ENCODE assay signal across 17 mouse cellular contexts in the genomic region with DNA sequence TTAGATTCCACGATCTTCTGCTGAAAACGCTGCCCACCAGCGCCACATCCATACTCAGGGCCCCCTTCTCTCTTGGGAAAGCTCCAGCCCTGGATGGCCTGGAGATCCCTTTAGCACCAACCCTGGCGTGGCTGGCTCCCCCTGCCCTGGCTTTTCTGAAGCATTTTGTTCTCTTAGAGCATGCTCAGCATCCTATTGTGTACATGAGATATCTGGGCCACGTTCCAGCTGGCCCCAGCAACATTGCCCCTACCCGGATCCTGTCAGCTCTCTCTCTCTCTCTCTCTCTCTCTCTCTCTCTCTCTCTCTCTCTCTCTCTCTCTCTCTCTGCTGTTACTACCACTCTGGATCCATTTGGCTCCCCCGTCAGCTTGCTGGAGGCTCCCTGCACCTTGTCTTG. TPM values are rescaled to one million over a fixed set of nuclear protein-coding genes. Genes with fewer than 3 reads are reported as not detected.
DNase-seq lines count a peak whose midpoint lies in the region; ATAC-seq and TF ChIP-seq lines count a peak whose summit lies in the region.
"Had no signal": no experiment of that assay in that cellular context is flagged by ENCODE, and none has a peak within 500 bp of the region (broad histone marks: within the 10 kb centered on the region; RNA-seq: fewer than 3 reads in every experiment).

No protein-coding gene starts in this region.

- no peak overlapping the region for H3K4me2 ChIP-seq in forebrain, embryonic 14.5 days (ENCODE audit: low read length)
- no peak overlapping the region for H3K4me2 ChIP-seq in midbrain, postnatal 0 days (ENCODE audit: low read depth, low read length, poor library complexity, severe bottlenecking)
- no peak overlapping the region for H3K4me2 ChIP-seq in hindbrain, postnatal 0 days (ENCODE audit: low read depth, low read length)
- H3K4me2 ChIP-seq: liver, embryonic 11.5 days; stomach, embryonic 15.5 days had no signal

- DNase-seq in forebrain, embryonic 14.5 days (ENCODE audit: low spot score), result peak; percentile 65
- no peak for DNase-seq in forebrain, embryonic 10.5 days (ENCODE audit: extremely low spot score, low spot score)
- peak; percentile 37 for DNase-seq in kidney, postnatal 10 days
- DNase-seq in kidney, adult 18-20 months, result no peak
- peak; percentile 72 for DNase-seq in midbrain, postnatal 0 days (ENCODE audit: low spot score)
- DNase-seq in midbrain, embryonic 10.5 days (ENCODE audit: low spot score), result no peak
- peak; percentile 75 for DNase-seq in hindbrain, postnatal 0 days (ENCODE audit: low spot score)
- no peak for DNase-seq in thymus, postnatal 0 days (ENCODE audit: low spot score)
- DNase-seq: cerebellum, adult 18-20 months; heart, adult 11 months; thymus, postnatal 36 days had no signal

- H3K27ac ChIP-seq in forebrain, embryonic 14.5 days (ENCODE audit: low read depth, low read length), result no peak overlapping the region
- H3K27ac ChIP-seq in forebrain, embryonic 10.5 days, result no peak overlapping the region
- no peak overlapping the region for H3K27ac ChIP-seq in midbrain, postnatal 0 days (ENCODE audit: low read depth, low read length)
- H3K27ac ChIP-seq in midbrain, embryonic 10.5 days (replicated peaks), result no peak overlapping the region
- H3K27ac ChIP-seq in hindbrain, postnatal 0 days, result no peak overlapping the region
- H3K27ac ChIP-seq: stomach, embryonic 15.5 days had no signal

- 46% methylated on average over 7 of the region's 7 CpGs for WGBS in forebrain, embryonic 14.5 days
- 79% methylated on average over 7 of the region's 7 CpGs for WGBS in forebrain, embryonic 10.5 days
- 50% methylated on average over 7 of the region's 7 CpGs for WGBS in midbrain, postnatal 0 days
- WGBS in midbrain, embryonic 10.5 days, result 78% methylated on average over 7 of the region's 7 CpGs
- 30% methylated on average over 7 of the region's 7 CpGs for WGBS in hindbrain, postnatal 0 days

- H3K36me3 ChIP-seq in forebrain, embryonic 14.5 days (ENCODE audit: control insufficient read depth, insufficient read depth, low read length), result no peaks in the 10 kb centered on the region
- H3K36me3 ChIP-seq in forebrain, embryonic 10.5 days (replicated peaks), result no peaks in the 10 kb centered on the region
- H3K36me3 ChIP-seq in midbrain, postnatal 0 days (ENCODE audit: insufficient read depth, low read length), result no peaks in the 10 kb centered on the region
- H3K36me3 ChIP-seq in midbrain, embryonic 10.5 days, result no peaks in the 10 kb centered on the region
- H3K36me3 ChIP-seq in hindbrain, postnatal 0 days (ENCODE audit: insufficient read depth, low read length), result no peaks in the 10 kb centered on the region
- H3K36me3 ChIP-seq: stomach, embryonic 15.5 days had no signal

- H3K9me3 ChIP-seq in forebrain, embryonic 14.5 days (replicated peaks; ENCODE audit: control insufficient read depth, low read length), result no peaks in the 10 kb centered on the region
- H3K9me3 ChIP-seq in forebrain, embryonic 10.5 days, result no peaks in the 10 kb centered on the region
- H3K9me3 ChIP-seq in midbrain, postnatal 0 days (ENCODE audit: low read length), result no peaks in the 10 kb centered on the region
- no peaks in the 10 kb centered on the region for H3K9me3 ChIP-seq in midbrain, embryonic 10.5 days (replicated peaks)
- no peaks in the 10 kb centered on the region for H3K9me3 ChIP-seq in hindbrain, postnatal 0 days (ENCODE audit: low read length)
- H3K9me3 ChIP-seq: stomach, embryonic 15.5 days had no signal

- TF ChIP-seq CTCF in midbrain, postnatal 0 days (IDR thresholded peaks at IDR 0.05), result no peak
- TF ChIP-seq CTCF in hindbrain, postnatal 0 days (IDR thresholded peaks at IDR 0.05; ENCODE audit: low read depth), result no peak

- H3K4me1 ChIP-seq in forebrain, embryonic 14.5 days (ENCODE audit: control insufficient read depth, insufficient read depth, low read length), result no peaks in the 10 kb centered on the region
- H3K4me1 ChIP-seq in forebrain, embryonic 10.5 days, result no peaks in the 10 kb centered on the region
- H3K4me1 ChIP-seq in midbrain, postnatal 0 days (ENCODE audit: insufficient read depth, low read length), result no peaks in the 10 kb centered on the region
- H3K4me1 ChIP-seq in midbrain, embryonic 10.5 days, result no peaks in the 10 kb centered on the region
- H3K4me1 ChIP-seq in hindbrain, postnatal 0 days (ENCODE audit: insufficient read depth, low read length), result peaks cover 4% of the 10 kb centered on the region; the same call in 1 of the 2 replicates

- H3K27me3 ChIP-seq in forebrain, embryonic 14.5 days (replicated peaks; ENCODE audit: control insufficient read depth, insufficient read depth, low read length), result no peaks in the 10 kb centered on the region
- H3K27me3 ChIP-seq in forebrain, embryonic 10.5 days (ENCODE audit: poor library complexity, severe bottlenecking), result no peaks in the 10 kb centered on the region
- no peaks in the 10 kb centered on the region for H3K27me3 ChIP-seq in midbrain, postnatal 0 days (ENCODE audit: insufficient read depth, low read length)
- no peaks in the 10 kb centered on the region for H3K27me3 ChIP-seq in midbrain, embryonic 10.5 days (ENCODE audit: low read depth, poor library complexity, severe bottlenecking)
- H3K27me3 ChIP-seq in hindbrain, postnatal 0 days (ENCODE audit: insufficient read depth, low read length), result no peaks in the 10 kb centered on the region; the same call in 1 of the 2 replicates
- H3K27me3 ChIP-seq: stomach, embryonic 15.5 days had no signal

- ATAC-seq in forebrain, embryonic 14.5 days, result no peak
- ATAC-seq in midbrain, postnatal 0 days (ENCODE audit: low FRiP score), result no peak
- ATAC-seq in hindbrain, postnatal 0 days, result peak; percentile 67

- no peak overlapping the region for H3K4me3 ChIP-seq in forebrain, embryonic 14.5 days (ENCODE audit: low read depth, low read length)
- no peak overlapping the region for H3K4me3 ChIP-seq in forebrain, embryonic 10.5 days
- H3K4me3 ChIP-seq in midbrain, postnatal 0 days (ENCODE audit: low read depth, low read length), result no peak overlapping the region
- no peak overlapping the region for H3K4me3 ChIP-seq in midbrain, embryonic 10.5 days
- no peak overlapping the region for H3K4me3 ChIP-seq in hindbrain, postnatal 0 days (ENCODE audit: low read length)
- H3K4me3 ChIP-seq: stomach, embryonic 15.5 days had no signal

- H3K9ac ChIP-seq in forebrain, embryonic 14.5 days (ENCODE audit: low read length), result no peak overlapping the region
- H3K9ac ChIP-seq in midbrain, postnatal 0 days (replicated peaks; ENCODE audit: low read length, poor library complexity, severe bottlenecking), result no peak overlapping the region
- H3K9ac ChIP-seq in hindbrain, postnatal 0 days (replicated peaks; ENCODE audit: low read length), result no peak overlapping the region
- H3K9ac ChIP-seq: stomach, embryonic 15.5 days had no signal

RNA-seq across cellular contexts. Expression of gene Slc1a7, which starts 37.2 kb away (rescaled TPM):
- polyA plus RNA-seq in forebrain, embryonic 14.5 days (2014; fragmentation: Nextera tagmentation; extraction: Ambion mirVana), result not detected in 2 replicates
- 0.06 TPM in 1 of 2 replicates, not detected in the other for polyA plus RNA-seq in forebrain, embryonic 10.5 days (2016; fragmentation: Nextera tagmentation; extraction: Ambion mirVana)
- total RNA-seq in midbrain, postnatal 0 days (2014; rRNA removed), result not detected in 2 replicates
- polyA plus RNA-seq in midbrain, postnatal 0 days (2015; fragmentation: Nextera tagmentation; extraction: Ambion mirVana), result 0.10 and 0.16 TPM in 2 replicates
- 0.07 TPM in 1 of 2 replicates, not detected in the other for polyA plus RNA-seq in midbrain, embryonic 10.5 days (2016; fragmentation: Nextera tagmentation; extraction: Ambion mirVana)
- total RNA-seq in hindbrain, postnatal 0 days (2014; rRNA removed), result 0.25 TPM in 1 of 2 replicates, not detected in the other
- 0.05 and 0.09 TPM in 2 replicates for polyA plus RNA-seq in hindbrain, postnatal 0 days (2015; fragmentation: Nextera tagmentation; extraction: Ambion mirVana)
- polyA plus RNA-seq in thymus, postnatal 0 days (2015; fragmentation: Nextera tagmentation; extraction: Ambion mirVana), result not detected in 2 replicates
- total RNA-seq: common myeloid progenitor, adult 5-6 weeks; hematopoietic stem cell, adult 5-6 weeks; megakaryocyte progenitor cell, adult 5-6 weeks had no signal
- polyA plus RNA-seq: kidney, embryonic 16.5 days; liver, embryonic 11.5 days had no signal

Comparison
In these comparisons a context has a peak if more than half of its experiments do, and no peak if none do; other contexts are left out.
1. DNase-seq: peak in forebrain, embryonic 14.5 days (single experiment), kidney, postnatal 10 days (single experiment), midbrain, postnatal 0 days (single experiment) and hindbrain, postnatal 0 days (single experiment); none in forebrain, embryonic 10.5 days (single experiment), kidney, adult 18-20 months (single experiment), midbrain, embryonic 10.5 days (single experiment) and thymus, postnatal 0 days (single experiment).